Mouse (Mus musculus): ENCODE data around the gene Camkv.
A peak's percentile ranks its signal among the peaks of the same experiment; 100 is the strongest.

Camkv gene

GRCm38 (mm10) chr9:107961881-107962280 is 26.4 kb downstream of the Camkv start:
- DNase-seq (ENCODE audit: low read depth, low spot score): no peak

- no peak for DNase-seq (ENCODE audit: low read depth, low spot score)
Observed at GRCm38 (mm10) chr9:107962916-107963315, 27.4 kb downstream of the Camkv start.

GRCm38 (mm10) chr9:107963700-107964099 is 28.2 kb downstream of the Camkv start:
- peak; percentile 74 for DNase-seq (ENCODE audit: low read depth, low spot score)

GRCm38 (mm10) chr9:107964681-107965080 is 29.2 kb downstream of the Camkv start:
- no peak for DNase-seq (ENCODE audit: low read depth, low spot score)

- DNase-seq (ENCODE audit: low read depth, low spot score): no peak
Observed at GRCm38 (mm10) chr9:107966676-107967075, 31.2 kb downstream of the Camkv start.

GRCm38 (mm10) chr9:107967437-107967836 is 32.0 kb downstream of the Camkv start:
- DNase-seq (ENCODE audit: low read depth, low spot score): no peak

- no peak for DNase-seq (ENCODE audit: low read depth, low spot score)
Observed at GRCm38 (mm10) chr9:107968531-107968930, 33.1 kb downstream of the Camkv start.

- DNase-seq (ENCODE audit: low read depth, low spot score): no peak
Observed at GRCm38 (mm10) chr9:107970311-107970710, 34.8 kb downstream of the Camkv start.

- DNase-seq (ENCODE audit: low read depth, low spot score): no peak
Observed at GRCm38 (mm10) chr9:107971690-107972541, 36.4 kb downstream of the Camkv start.

- no peak for DNase-seq (ENCODE audit: low read depth, low spot score)
Observed at GRCm38 (mm10) chr9:107974491-107975171, 39.2 kb downstream of the Camkv start.

- DNase-seq (ENCODE audit: low read depth, low spot score): peak; percentile 86
Observed at GRCm38 (mm10) chr9:107975399-107976386, 40.2 kb downstream of the Camkv start, which contains the start of gene Uba7. Uba7 (plus strand) TSS chr9:107975505.

- DNase-seq (ENCODE audit: low read depth, low spot score): no peak
Observed at GRCm38 (mm10) chr9:107978815-107979214, 43.3 kb downstream of the Camkv start.

GRCm38 (mm10) chr9:107981684-107982605 is 46.5 kb downstream of the Camkv start:
- no peak for DNase-seq (ENCODE audit: low read depth, low spot score)

GRCm38 (mm10) chr9:107982681-107983346 is 47.3 kb downstream of the Camkv start, which contains the start of gene Gm20661:
Gm20661 (plus strand) TSS chr9:107983058.
- no peak for DNase-seq (ENCODE audit: low read depth, low spot score)

GRCm38 (mm10) chr9:107983421-107983890 is 48.0 kb downstream of the Camkv start:
- no peak for DNase-seq (ENCODE audit: low read depth, low spot score)

GRCm38 (mm10) chr9:107984052-107984753 is 48.7 kb downstream of the Camkv start:
- DNase-seq (ENCODE audit: low read depth, low spot score): no peak

GRCm38 (mm10) chr9:107984754-107985055 is 49.2 kb downstream of the Camkv start:
- DNase-seq (ENCODE audit: low read depth, low spot score): no peak

- peak; percentile 93 for DNase-seq (ENCODE audit: low read depth, low spot score)
Observed at GRCm38 (mm10) chr9:107985131-107986119, 50.0 kb downstream of the Camkv start, which contains the start of gene Inka1. Inka1 (minus strand) TSS chr9:107985879.

Data from A20 (cell line).